Mouse (Mus musculus) gastrocnemius, adult 2 months (tissue): ENCODE measurements around the gene Irf1. TPM values are rescaled to one million over a fixed set of nuclear protein-coding genes. Genes with fewer than 3 reads are reported as not detected.
"Not testable (repeated sequence)": the region's sequence is repeated elsewhere in the genome, so short reads cannot be mapped to it uniquely, and the experiment has no call there.

Experiments
- DNase-seq: peaks from one replicate; pipeline ENCODE4 v3.0.0; 2022
- H3K27ac ChIP-seq: fragments of 200-600 bp; 2 replicates; pipeline ENCODE4 v1.8.1; 2022; ENCODE audit warnings: mild to moderate bottlenecking
- H3K4me3 ChIP-seq: fragments of 200-600 bp; 2 replicates; pipeline ENCODE4 v1.8.1; 2022; ENCODE audit warnings: mild to moderate bottlenecking, moderate library complexity
- CTCF ChIP-seq: fragments of 200-600 bp; IDR thresholded peaks from 2 replicates; pipeline ENCODE4 v1.8.1; 2022; ENCODE audit warnings: antibody characterized with exemption, mild to moderate bottlenecking, moderate library complexity
- intact Hi-C: fragments of 180-260 bp; cut with DNase I; formaldehyde crosslinking; loops from one replicate; pipeline ENCODE4 v1.15.1; 2025
- total RNA-seq, 2 experiments: library from RNA; stranded (reverse); gene quantifications; 2 replicates each; pipeline ENCODE4 v1.2.3; 2021

Gene Irf1
- total RNA-seq, 2 experiments from 2014 or later: 6.2 to 7.0 TPM

DNA sequence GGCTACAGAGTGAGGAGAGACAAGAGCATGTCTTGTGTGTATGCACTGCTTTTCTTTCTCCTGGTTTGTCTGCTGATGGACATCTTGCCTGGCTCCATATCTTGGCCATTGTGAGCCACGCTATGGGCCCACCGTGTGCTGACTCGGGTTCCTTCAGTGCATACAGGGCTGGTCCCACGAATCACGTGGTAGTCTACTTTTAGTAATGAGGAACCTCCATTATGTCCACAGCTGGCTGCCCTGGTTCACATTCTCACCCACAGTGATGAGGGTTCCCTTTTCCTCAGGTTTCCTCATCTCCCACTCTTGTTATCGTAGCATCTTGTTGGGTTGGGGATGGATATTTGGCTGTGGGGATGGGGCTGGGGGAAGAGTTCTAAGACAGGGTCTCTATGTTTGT is 21.2 kb upstream of the Irf1 start:
- intact Hi-C loops: no loop called here
- no peak for TF ChIP-seq CTCF
- H3K4me3 ChIP-seq: no peak overlapping the region
- DNase-seq: no peak
- H3K27ac ChIP-seq: no peak overlapping the region

DNA sequence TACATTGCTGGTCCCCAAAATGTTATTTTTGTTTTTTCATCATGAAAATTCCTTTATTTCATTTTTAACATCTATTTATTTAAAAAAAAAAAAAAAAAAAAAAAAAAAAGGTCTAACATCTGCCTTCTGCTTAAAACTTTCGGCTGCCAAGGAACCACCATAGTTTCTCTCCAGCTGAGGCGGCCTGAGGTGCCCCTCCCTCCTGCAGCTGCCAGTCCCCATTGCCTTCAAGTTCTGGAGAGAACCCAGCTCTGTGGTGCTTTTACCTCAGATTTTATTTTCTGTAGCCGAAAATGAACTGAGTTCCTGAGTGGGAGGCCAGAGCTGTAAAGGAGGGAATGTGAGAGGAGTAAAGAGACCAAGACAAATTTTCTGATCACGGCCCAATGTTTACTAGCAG is 20.5 kb upstream of the Irf1 start:
- no peak for DNase-seq
- intact Hi-C loops: no loop called here
- no peak for TF ChIP-seq CTCF
- H3K27ac ChIP-seq: no peak overlapping the region
- no peak overlapping the region for H3K4me3 ChIP-seq

DNA sequence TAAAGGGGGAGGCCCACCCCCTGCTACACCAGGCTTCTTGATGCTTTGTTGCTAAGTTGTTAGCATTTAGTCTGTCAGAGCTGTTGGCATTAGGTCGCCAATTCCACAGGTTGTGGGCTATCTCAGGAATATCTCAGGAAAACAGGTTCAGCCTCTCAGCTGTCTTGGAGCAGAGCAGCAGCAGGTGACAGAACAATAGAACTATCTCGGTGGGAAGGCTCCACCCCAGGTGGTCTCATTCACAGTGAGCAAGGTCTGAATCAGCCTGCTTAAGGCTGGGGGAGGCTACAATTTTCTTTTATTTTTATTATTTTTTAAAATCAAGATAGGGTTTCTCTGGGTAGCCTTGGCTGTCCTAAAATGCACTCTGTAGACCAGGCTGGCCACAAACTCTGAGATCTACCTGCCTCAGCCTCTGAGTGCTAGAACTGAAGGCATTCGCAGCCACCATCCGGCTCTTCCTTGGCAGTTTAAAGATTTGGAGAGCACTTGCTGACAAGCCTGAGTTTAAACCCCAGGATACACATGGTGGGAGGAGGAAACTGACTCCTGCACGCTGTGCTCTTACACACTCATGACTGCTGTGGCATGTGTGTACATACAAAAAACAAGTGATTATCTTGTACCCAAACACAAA is 20.0 kb upstream of the Irf1 start:
- no peak for DNase-seq
- TF ChIP-seq CTCF: no peak
- intact Hi-C loops: no loop called here
- Histone ChIP-seq H3K27ac (no peak overlapping the region), H3K4me3 (no peak overlapping the region)

DNA sequence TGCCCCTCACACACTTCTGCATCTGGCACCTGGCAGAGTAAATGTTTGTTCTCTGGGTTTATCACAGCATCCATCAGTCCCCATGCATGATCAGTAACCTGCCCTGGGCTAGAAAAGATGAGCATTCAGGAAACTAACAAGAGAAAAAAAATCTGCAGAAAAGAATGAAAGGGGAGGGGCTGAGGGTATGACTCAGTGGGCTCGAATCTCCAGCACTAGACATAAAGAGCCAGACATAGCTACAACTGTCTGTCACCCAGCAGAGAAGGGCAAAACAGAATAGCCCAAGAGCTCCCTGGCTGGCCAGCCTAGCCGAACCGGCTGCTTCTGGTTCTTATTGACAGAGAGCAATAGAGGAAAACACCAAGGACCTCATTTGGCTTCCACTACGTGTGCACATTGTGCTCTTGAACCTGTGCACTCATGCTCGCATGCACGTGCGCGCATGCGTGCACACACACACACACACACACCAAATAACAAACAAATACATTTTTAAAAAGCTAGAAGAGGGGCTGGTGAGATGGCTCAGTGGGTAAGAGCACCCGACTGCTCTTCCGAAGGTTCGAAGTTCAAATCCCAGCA is 14.7 kb upstream of the Irf1 start:
- no peak overlapping the region for H3K4me3 ChIP-seq
- intact Hi-C loops: no loop called here
- DNase-seq: no peak
- no peak for TF ChIP-seq CTCF
- no peak overlapping the region for H3K27ac ChIP-seq

DNA sequence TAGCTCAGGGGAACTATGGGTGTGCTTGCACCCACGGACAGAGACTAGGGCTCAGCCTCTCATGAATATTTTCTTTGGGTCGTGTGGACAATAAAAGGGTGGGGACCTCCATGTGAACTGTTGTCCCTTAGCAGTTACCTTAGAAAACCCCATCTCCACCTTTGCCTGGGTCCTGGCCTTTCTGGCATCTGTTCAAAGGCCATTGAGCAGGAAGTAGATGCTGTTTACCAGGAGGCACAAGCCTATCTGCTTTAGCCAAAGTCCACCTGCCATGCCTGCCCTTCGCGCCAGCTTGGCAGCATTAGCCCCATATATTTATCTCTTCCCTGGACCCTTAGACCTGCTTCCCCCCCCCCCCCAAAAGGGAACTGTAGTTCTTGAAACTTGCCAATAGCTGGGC is 12.2 kb upstream of the Irf1 start:
- H3K4me3 ChIP-seq: no peak overlapping the region
- peak overlapping the region; percentile 13; the same call in 1 of the 2 replicates for H3K27ac ChIP-seq
- no peak for DNase-seq
- no peak for TF ChIP-seq CTCF
- intact Hi-C loops: loop anchor here (1.0 kb wide), 1 partner anchor 93 kb away; no protein-coding TSS in a partner anchor

DNA sequence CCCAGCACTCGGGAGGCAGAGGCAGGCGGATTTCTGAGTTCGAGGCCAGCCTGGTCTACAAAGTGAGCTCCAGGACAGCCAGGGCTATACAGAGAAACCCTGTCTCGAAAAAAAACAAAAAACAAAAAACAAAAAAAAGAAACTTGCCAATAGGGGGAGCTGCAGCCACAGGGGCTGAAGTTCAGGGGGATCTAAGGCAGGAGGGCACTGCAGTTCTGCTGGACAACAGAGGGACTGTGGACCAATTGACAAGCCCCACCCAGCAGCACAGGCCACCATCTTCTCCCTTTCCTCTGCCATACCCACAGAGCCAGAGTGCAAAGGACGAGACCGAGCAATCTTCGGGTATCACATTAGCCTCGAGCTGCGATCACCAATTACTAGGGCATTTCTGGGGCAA is 11.8 kb upstream of the Irf1 start:
- DNase-seq, H3K4me3 ChIP-seq: not testable (repeated sequence)
- H3K27ac ChIP-seq: peak overlapping the region; percentile 97; the same call in 1 of the 2 replicates
- intact Hi-C loops: loop anchor here (1.0 kb wide), 1 partner anchor 92 kb away; no protein-coding TSS in a partner anchor
- peak; percentile 66 for TF ChIP-seq CTCF

DNA sequence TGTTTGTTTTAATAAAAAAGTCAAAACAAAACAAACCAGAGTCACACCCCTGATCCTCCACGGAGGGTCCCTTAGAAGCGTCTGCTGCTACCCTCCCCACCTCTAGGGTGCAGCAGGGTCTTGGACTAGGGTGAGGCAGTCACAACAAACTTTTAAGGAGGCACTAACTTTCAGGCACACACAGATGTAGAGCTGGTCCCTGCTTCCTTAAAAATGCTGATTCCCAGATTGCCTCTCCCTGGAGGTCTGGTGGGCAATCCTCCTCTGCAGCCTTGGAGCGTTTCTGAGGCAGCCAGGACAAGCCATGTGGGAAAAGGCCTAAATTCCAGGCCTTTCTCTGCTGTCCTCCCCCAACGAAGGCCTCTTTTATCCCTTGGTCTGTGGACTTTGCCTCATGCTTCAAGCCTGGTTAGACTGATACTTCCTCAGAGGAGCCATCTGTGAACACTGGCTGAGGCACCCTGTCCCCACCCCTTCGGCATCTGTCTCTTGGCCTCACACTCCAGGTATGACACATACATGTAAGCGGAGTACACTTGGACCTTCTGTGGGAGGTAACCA is 10.9 kb upstream of the Irf1 start:
- Histone ChIP-seq H3K4me3 (no peak overlapping the region), H3K27ac (peak overlapping the region; percentile 97)
- TF ChIP-seq CTCF: peak; percentile 53
- intact Hi-C loops: loop anchor here (1.0 kb wide), 1 partner anchor 91 kb away; no protein-coding TSS in a partner anchor
- peak; percentile 45 for DNase-seq

DNA sequence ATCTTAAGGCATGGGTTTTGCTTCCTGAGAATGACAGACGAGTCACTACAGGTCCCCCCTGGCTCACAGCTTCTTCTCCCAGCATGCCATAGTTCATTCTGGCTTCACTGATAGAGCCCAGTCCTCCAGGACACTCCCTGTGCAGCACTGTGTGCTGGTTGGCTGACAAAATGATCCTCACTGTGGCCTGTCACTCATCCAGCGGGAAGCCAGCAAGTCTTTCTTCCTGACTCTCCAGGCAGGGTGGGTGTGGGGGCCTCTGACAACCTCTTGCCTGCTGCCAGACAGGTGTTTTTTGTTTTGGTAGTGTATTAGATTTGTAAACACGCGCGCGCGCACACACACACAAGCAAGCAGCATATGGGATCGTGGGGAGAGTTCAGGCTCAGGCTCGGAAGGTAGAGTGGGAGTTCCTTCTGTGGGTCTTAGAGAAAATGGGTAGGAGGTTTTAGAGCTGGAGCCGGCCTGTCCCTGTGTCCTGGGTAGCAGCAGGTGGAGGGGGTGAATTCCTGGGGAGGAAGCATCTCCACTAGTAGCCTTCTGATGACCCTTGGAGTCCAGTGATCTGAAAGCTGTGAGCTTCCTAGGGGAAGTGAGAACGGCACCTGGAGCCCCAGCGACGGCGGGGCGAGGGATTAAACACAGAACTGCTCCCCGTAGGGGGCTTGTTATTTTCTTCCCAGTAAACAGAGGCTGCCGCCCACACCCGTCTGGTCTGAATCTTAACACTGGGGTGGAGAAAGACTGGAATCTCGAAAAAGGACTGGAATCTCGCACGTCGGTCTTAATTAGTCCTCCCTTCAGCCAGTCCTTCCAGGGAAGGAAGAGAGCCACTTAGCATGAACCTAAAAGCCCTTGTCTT is 10.0 kb upstream of the Irf1 start:
- intact Hi-C loops: no loop called here
- no peak for TF ChIP-seq CTCF
- no peak for DNase-seq
- Histone ChIP-seq H3K27ac (peak overlapping the region; percentile 97), H3K4me3 (no peak overlapping the region)

DNA sequence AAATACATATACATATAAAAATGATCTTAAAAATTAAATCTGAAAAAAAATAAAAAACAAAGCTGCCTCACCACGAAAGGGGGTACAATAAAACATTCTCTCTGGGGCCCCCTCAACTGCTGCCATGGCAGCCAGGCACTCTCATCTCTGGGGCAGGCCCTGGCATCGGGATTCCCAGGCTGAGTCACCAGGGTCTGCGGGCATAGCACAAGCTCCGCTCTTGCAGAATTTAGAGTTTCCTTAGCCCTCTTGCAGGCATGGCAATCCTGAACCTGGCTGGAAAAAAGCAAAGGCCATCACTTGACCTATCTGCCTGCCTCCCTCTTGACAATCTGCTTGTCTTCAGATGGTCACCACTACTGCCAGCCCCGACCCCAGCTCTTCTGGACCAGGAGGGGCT is 8.5 kb upstream of the Irf1 start:
- intact Hi-C loops: no loop called here
- Histone ChIP-seq H3K27ac (peak overlapping the region; percentile 97), H3K4me3 (no peak overlapping the region)
- no peak for DNase-seq
- TF ChIP-seq CTCF: no peak

DNA sequence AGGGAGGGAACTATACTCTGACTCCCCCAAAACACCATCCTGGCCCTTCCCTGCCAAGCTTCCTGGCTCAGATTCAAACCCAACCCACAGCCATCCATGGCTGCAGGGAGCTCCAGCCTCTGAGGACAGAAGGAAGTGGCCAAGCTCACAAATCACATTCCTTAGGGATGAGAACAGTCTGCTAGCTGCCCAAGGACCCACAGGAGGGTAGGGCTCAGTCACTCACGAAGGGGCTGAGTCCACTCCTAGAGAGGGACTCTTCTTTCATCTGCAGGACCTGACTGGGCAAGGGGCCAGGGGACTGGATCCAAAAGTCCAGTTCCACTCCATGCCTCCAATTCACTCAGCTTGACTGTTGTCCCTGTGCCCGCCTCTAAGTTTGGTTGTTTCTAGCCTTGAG is 8.0 kb upstream of the Irf1 start:
- Histone ChIP-seq H3K4me3 (no peak overlapping the region; the same call in 1 of the 2 replicates), H3K27ac (peak overlapping the region; percentile 97)
- no peak for TF ChIP-seq CTCF
- intact Hi-C loops: no loop called here
- DNase-seq: peak; percentile 77

DNA sequence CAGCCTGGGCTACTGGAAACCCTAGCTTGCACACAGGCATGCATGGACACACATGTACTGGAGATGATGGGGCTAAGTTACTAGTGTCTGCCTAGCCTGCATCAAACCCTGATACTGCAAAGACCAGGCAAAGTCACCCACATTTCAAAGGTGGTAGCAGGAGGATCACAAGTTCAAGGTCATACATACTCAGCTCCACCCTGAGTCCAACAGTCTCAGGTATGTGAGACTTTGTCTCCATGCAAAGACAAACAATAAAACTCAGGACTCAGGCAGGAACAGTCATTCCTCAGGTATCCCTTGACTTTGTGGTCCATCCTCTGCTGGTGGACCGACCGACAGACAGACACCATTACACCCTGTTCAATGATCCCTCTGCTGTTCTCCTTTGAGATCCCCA is 7.4 kb upstream of the Irf1 start:
- no peak for DNase-seq
- intact Hi-C loops: no loop called here
- Histone ChIP-seq H3K27ac (peak overlapping the region; percentile 97), H3K4me3 (peak overlapping the region; percentile 70)
- no peak for TF ChIP-seq CTCF

DNA sequence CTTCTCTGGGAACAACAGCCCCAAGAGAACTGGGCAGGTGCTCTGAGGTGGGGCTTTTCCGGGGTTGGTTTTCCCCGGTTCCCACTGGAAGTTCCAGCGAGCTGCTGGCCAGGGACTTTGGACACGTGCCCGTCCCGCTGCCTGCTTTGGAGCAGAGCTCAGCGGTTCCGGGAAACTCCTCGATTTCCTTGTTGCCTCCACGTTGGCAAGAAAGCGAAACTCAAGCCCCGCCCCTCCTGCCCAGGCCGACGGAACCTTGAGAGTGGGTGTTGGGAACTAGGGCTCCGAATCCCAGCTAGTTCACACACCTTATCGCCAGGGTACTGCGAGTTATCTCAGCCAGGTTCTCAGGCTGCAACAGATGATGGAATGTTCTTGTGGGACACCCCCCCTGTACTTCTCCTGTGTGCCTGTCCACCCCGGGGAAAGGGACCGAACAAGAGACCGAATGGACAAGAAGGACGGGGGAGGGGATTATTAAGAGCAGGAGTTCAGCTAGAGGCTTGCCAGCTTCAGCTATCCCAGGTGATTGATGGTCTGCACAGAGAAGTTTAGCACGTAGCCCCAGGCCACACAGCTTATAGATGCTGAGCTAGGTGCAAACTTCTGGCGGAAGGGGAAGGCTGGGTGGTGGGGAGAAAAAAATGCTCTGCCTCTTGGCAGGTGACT is 6.9 kb upstream of the Irf1 start:
- Histone ChIP-seq H3K27ac (peak overlapping the region; percentile 97), H3K4me3 (peak overlapping the region; percentile 70)
- TF ChIP-seq CTCF: no peak
- intact Hi-C loops: no loop called here
- peak; percentile 90 for DNase-seq
